14 mouse cellular contexts compared by ENCODE assay signal in the genomic region with DNA sequence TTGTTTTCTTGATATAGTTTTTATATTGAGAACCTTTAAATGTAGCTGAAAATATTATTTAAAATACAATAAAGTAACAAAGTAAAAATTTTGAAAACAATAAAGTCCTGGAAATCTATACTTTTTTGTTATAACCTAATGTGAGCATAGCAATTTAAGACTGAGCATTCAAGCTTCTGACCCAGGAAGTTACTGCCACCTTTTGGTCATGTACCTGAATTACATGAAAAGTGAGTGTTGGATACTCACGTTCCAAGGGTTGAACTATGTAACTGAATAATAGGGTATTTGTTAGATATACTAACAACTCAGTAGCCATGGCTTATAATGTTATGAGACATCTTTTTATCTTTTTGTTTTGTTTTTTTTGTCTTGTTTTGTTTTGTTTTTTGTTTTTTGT. TPM values are rescaled to one million over a fixed set of nuclear protein-coding genes. Genes with fewer than 3 reads are reported as not detected.
DNase-seq lines count a peak whose midpoint lies in the region; ATAC-seq and TF ChIP-seq lines count a peak whose summit lies in the region.
"Had no signal": no experiment of that assay in that cellular context is flagged by ENCODE, and none has a peak within 500 bp of the region (broad histone marks: within the 10 kb centered on the region; RNA-seq: fewer than 3 reads in every experiment).

No protein-coding gene starts in this region.

- peak; percentile 43; the same call in 1 of the 2 replicates for TF ChIP-seq CTCF in kidney, postnatal 0 days (IDR thresholded peaks at IDR 0.05; ENCODE audit: low read depth)

- 65% methylated on average over 1 of the region's 1 CpGs for WGBS in kidney, postnatal 0 days

- H3K4me2 ChIP-seq in kidney, postnatal 0 days (ENCODE audit: low read length) = no peak overlapping the region
- H3K4me2 ChIP-seq: forebrain, embryonic 13.5 days; neural tube, embryonic 13.5 days had no signal

- H3K4me1 ChIP-seq in kidney, postnatal 0 days (replicated peaks; ENCODE audit: insufficient read depth, low read length) = no peaks in the 10 kb centered on the region
- H3K4me1 ChIP-seq: forebrain, embryonic 13.5 days; heart, embryonic 10.5 days; neural tube, embryonic 13.5 days had no signal

- no peaks in the 10 kb centered on the region for H3K27me3 ChIP-seq in kidney, postnatal 0 days (ENCODE audit: insufficient read depth, low read length)
- H3K27me3 ChIP-seq: forebrain, embryonic 13.5 days; megakaryocyte, embryonic 14.5 days; neural tube, embryonic 13.5 days had no signal

- ATAC-seq in kidney, postnatal 0 days (replicated peaks; ENCODE audit: low FRiP score, low read depth) = no peak
- ATAC-seq: forebrain, embryonic 13.5 days had no signal

- H3K9me3 ChIP-seq in kidney, postnatal 0 days (replicated peaks; ENCODE audit: low read length) = no peaks in the 10 kb centered on the region
- H3K9me3 ChIP-seq: forebrain, embryonic 13.5 days; heart, embryonic 10.5 days; neural tube, embryonic 13.5 days had no signal

- no peak overlapping the region for H3K27ac ChIP-seq in kidney, postnatal 0 days
- H3K27ac ChIP-seq: forebrain, embryonic 13.5 days; heart, embryonic 10.5 days; neural tube, embryonic 13.5 days had no signal

- no peak overlapping the region for H3K9ac ChIP-seq in kidney, postnatal 0 days (ENCODE audit: low read depth, low read length)
- H3K9ac ChIP-seq: forebrain, embryonic 13.5 days; neural tube, embryonic 13.5 days had no signal

- no peak overlapping the region for H3K4me3 ChIP-seq in kidney, postnatal 0 days (replicated peaks; ENCODE audit: low read depth, low read length)
- H3K4me3 ChIP-seq: forebrain, embryonic 13.5 days; heart, embryonic 10.5 days; megakaryocyte, embryonic 14.5 days; neural tube, embryonic 13.5 days had no signal

- DNase-seq in kidney, postnatal 0 days (ENCODE audit: low spot score) = peak; percentile 2
- DNase-seq in kidney, postnatal 4 days = no peak
- DNase-seq in 3T3-L1 (ENCODE audit: low read depth, low spot score) (peak; percentile 10), 416B (ENCODE audit: low read depth) (peak; percentile 35)
- peak; percentile 10 for DNase-seq in c-Kit-positive CD71-negative TER-119-negative erythroid progenitor cells, embryonic 14.5 days (ENCODE audit: low read depth)
- DNase-seq in layer of hippocampus, adult 8-10 months (ENCODE audit: low spot score in 2 of 2) = no peak
- DNase-seq in layer of hippocampus, postnatal 25 days (ENCODE audit: extremely low spot score in 1 of 2, low spot score in 1 of 2) = no peak
- DNase-seq: adrenal gland, postnatal 36 days; cerebellum, postnatal 36 days had no signal

- H3K36me3 ChIP-seq in kidney, postnatal 0 days (ENCODE audit: insufficient read depth, low read length) = no peaks in the 10 kb centered on the region
- H3K36me3 ChIP-seq: heart, embryonic 10.5 days; neural tube, embryonic 13.5 days had no signal

RNA-seq across cellular contexts. Expression of a gene that starts 42.6 kb away (rescaled TPM):
- 0.04 TPM in 1 of 2 replicates, not detected in the other for polyA plus RNA-seq in kidney, postnatal 0 days (2015; fragmentation: Nextera tagmentation; extraction: Ambion mirVana)
- total RNA-seq in layer of hippocampus, adult 8-10 months (2022) = 10 to 100 TPM; 27.7 to 31.3 (median 29.5) TPM
- 10 to 100 TPM; 34.9 to 36.8 TPM for total RNA-seq in layer of hippocampus, postnatal 25 days (2021)
- polyA plus RNA-seq: small intestine, adult 2 months had no signal

RNA-seq across cellular contexts. Expression of a gene that starts 43.3 kb away (rescaled TPM):
- 0.42 and 0.52 TPM in 2 replicates for polyA plus RNA-seq in kidney, postnatal 0 days (2015; fragmentation: Nextera tagmentation; extraction: Ambion mirVana)
- 1 to 10 TPM; 2.6 to 3.6 (median 3.2) TPM for total RNA-seq in layer of hippocampus, adult 8-10 months (2022)
- 1 to 10 TPM; 3.0 to 3.4 TPM for total RNA-seq in layer of hippocampus, postnatal 25 days (2021)
- polyA plus RNA-seq: small intestine, adult 2 months had no signal

Comparison
In these comparisons a context has a peak if more than half of its experiments do, and no peak if none do; other contexts are left out.
1. DNase-seq: peak in kidney, postnatal 0 days (single experiment), 3T3-L1 (single experiment), 416B (single experiment) and c-Kit-positive CD71-negative TER-119-negative erythroid progenitor cells, embryonic 14.5 days (single experiment); none in kidney, postnatal 4 days (0 of 2), layer of hippocampus, adult 8-10 months (0 of 2) and layer of hippocampus, postnatal 25 days (0 of 2).